Mouse (Mus musculus) ES-Bruce4 (cell line): ENCODE measurements around the gene Rapgefl1.

Experiments
- CTCF ChIP-seq: IDR thresholded peaks from one replicate; pipeline ENCODE4 v1.8.1; 2011; ENCODE audit warnings: low read depth, low read length
- EP300 ChIP-seq: IDR thresholded peaks from 2 replicates; pipeline ENCODE4 v1.6.1; 2011; ENCODE audit warnings: low read depth, low read length; ENCODE audit not compliant: insufficient read depth
- POLR2A ChIP-seq: IDR thresholded peaks from one replicate; pipeline ENCODE4 v1.8.1; 2011; ENCODE audit warnings: low read length; ENCODE audit not compliant: insufficient read depth

- TF ChIP-seq CTCF, result no peak
- no peak for TF ChIP-seq POLR2A
- TF ChIP-seq EP300, result no peak
Observed at GRCm38 (mm10) chr11:98835296-98835695, 1.3 kb upstream of the Rapgefl1 start.
